Comparison of ENCODE assay signal across 9 mouse cellular contexts in genomic region chr8:57966676-57967075, GRCm38 (mm10).
A peak's percentile ranks its signal among the peaks of the same experiment; 100 is the strongest.
DNase-seq lines count a peak whose midpoint lies in the region; ATAC-seq and TF ChIP-seq lines count a peak whose summit lies in the region.
"Had no signal": no experiment of that assay in that cellular context is flagged by ENCODE, and none has a peak within 500 bp of the region (broad histone marks: within the 10 kb centered on the region; RNA-seq: fewer than 3 reads in every experiment).

No protein-coding gene starts in this region.

- no peak overlapping the region for H3K4me2 ChIP-seq in intestine, postnatal 0 days (replicated peaks; ENCODE audit: low read depth)
- no peak overlapping the region for H3K4me2 ChIP-seq in intestine, embryonic 15.5 days (replicated peaks)
- H3K4me2 ChIP-seq: midbrain, embryonic 12.5 days; stomach, embryonic 15.5 days had no signal

- H3K36me3 ChIP-seq in intestine, postnatal 0 days (ENCODE audit: control insufficient read depth, insufficient read depth), result no peaks in the 10 kb centered on the region
- no peaks in the 10 kb centered on the region for H3K36me3 ChIP-seq in intestine, embryonic 15.5 days
- H3K36me3 ChIP-seq: midbrain, embryonic 12.5 days; stomach, embryonic 15.5 days had no signal

- no peaks in the 10 kb centered on the region for H3K27me3 ChIP-seq in intestine, postnatal 0 days (replicated peaks; ENCODE audit: control insufficient read depth, insufficient read depth, low read length)
- H3K27me3 ChIP-seq in intestine, embryonic 15.5 days (replicated peaks), result no peaks in the 10 kb centered on the region
- H3K27me3 ChIP-seq: midbrain, embryonic 12.5 days; stomach, embryonic 15.5 days had no signal

- DNase-seq in right cerebral cortex, postnatal 10 days (ENCODE audit: low spot score in 2 of 2), result peak; percentile 40 to 44
- DNase-seq in right cerebral cortex, postnatal 25 days, result no peak
- DNase-seq in testis, postnatal 10 days (ENCODE audit: low spot score), result peak; percentile 71
- DNase-seq in thymus, postnatal 0 days (ENCODE audit: low spot score), result no peak

- no peak for ATAC-seq in intestine, postnatal 0 days
- no peak for ATAC-seq in intestine, embryonic 15.5 days

- no peak for TF ChIP-seq POLR2A in cortical plate, adult 2 months (IDR thresholded peaks at IDR 0.05; ENCODE audit: extremely low read depth, insufficient read depth, low read length)

- H3K9ac ChIP-seq in intestine, postnatal 0 days (ENCODE audit: low read depth, low read length), result no peak overlapping the region
- no peak overlapping the region for H3K9ac ChIP-seq in intestine, embryonic 15.5 days
- H3K9ac ChIP-seq: midbrain, embryonic 12.5 days; stomach, embryonic 15.5 days had no signal

- H3K27ac ChIP-seq in intestine, postnatal 0 days (ENCODE audit: low read depth, low read length), result no peak overlapping the region
- no peak overlapping the region for H3K27ac ChIP-seq in intestine, embryonic 15.5 days
- no peak overlapping the region for H3K27ac ChIP-seq in cortical plate, adult 2 months (ENCODE audit: insufficient read depth, low read length)
- H3K27ac ChIP-seq: midbrain, embryonic 12.5 days; stomach, embryonic 15.5 days had no signal

- H3K4me1 ChIP-seq in intestine, postnatal 0 days (replicated peaks; ENCODE audit: control insufficient read depth, insufficient read depth, low read length), result no peaks in the 10 kb centered on the region
- no peaks in the 10 kb centered on the region for H3K4me1 ChIP-seq in intestine, embryonic 15.5 days (replicated peaks)
- peaks cover 2% of the 10 kb centered on the region for H3K4me1 ChIP-seq in cortical plate, adult 2 months (ENCODE audit: control insufficient read depth, insufficient read depth, low read length)
- H3K4me1 ChIP-seq: midbrain, embryonic 12.5 days; stomach, embryonic 15.5 days had no signal

- WGBS in intestine, postnatal 0 days, result 22% methylated on average over 6 of the region's 6 CpGs
- WGBS in intestine, embryonic 15.5 days, result 27% methylated on average over 6 of the region's 6 CpGs

- no peaks in the 10 kb centered on the region for H3K9me3 ChIP-seq in intestine, postnatal 0 days (ENCODE audit: control insufficient read depth)
- H3K9me3 ChIP-seq in intestine, embryonic 15.5 days, result no peaks in the 10 kb centered on the region
- H3K9me3 ChIP-seq: midbrain, embryonic 12.5 days; stomach, embryonic 15.5 days had no signal

- no peak overlapping the region for H3K4me3 ChIP-seq in intestine, postnatal 0 days (ENCODE audit: low read depth, low read length)
- no peak overlapping the region for H3K4me3 ChIP-seq in intestine, embryonic 15.5 days (replicated peaks)
- no peak overlapping the region for H3K4me3 ChIP-seq in cortical plate, adult 2 months (ENCODE audit: insufficient read depth, low read length)
- H3K4me3 ChIP-seq: midbrain, embryonic 12.5 days; stomach, embryonic 15.5 days had no signal

- peak; percentile 57 for TF ChIP-seq CTCF in intestine, postnatal 0 days (IDR thresholded peaks at IDR 0.05; ENCODE audit: low read depth)
- TF ChIP-seq CTCF in cortical plate, adult 2 months (IDR thresholded peaks at IDR 0.05; ENCODE audit: extremely low read depth, insufficient read depth, low read length), result peak; percentile 46

Comparison
In these comparisons a context has a peak if more than half of its experiments do, and no peak if none do; other contexts are left out.
1. DNase-seq: peak in right cerebral cortex, postnatal 10 days (2 of 2) and testis, postnatal 10 days (single experiment); none in right cerebral cortex, postnatal 25 days (single experiment) and thymus, postnatal 0 days (single experiment).